In the genomic region with DNA sequence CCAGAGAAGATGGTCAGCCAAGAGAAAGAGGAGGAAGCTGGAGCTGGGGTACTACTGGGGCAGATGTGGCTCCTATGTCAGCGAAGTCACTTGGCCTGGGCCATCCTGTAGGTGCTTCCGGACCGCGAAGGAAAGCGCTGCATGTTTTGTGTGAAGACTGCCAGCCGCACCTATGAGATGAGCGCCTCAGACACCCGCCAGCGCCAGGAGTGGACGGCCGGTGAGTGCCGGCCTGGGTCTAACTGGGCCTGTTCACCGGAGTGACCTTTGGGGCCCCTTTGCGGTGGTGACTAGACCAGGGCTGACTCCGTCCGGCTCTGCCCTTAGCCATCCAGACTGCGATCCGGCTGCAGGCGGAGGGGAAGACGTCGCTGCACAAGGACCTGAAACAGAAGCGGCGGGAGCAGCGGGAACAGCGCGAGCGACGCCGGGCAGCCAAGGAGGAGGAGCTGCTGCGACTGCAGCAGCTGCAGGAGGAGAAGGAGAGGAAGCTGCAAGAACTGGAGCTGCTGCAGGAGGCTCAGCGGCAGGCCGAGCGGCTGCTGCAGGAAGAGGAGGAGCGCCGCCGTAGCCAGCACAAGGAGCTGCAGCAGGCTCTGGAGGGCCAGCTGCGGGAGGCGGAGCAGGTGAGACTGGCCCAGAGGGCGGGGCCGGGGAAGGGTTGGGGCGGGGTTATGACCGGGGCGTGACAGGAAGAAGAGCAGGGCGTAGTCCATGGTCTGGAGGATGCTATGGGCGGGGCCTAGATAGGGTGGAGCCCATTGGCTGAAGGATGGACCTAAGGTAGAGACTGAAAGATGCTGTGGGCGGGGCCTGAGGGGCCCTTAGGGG, we compare ENCODE assay signal across 1 mouse cellular context.
TF ChIP-seq lines count a peak whose summit lies in the region.

No protein-coding gene starts in this region.

TF ChIP-seq in MEL, 35 proteins besides CTCF, POLR2A, EP300 and RAD21:
- no peak for TF ChIP-seq JUND (IDR thresholded peaks at IDR 0.05; ENCODE audit: low read depth, low read length)
- TF ChIP-seq NELFE (IDR thresholded peaks at IDR 0.05; ENCODE audit: low read depth, low read length), result no peak
- no peak for TF ChIP-seq CHD2 (IDR thresholded peaks at IDR 0.05; ENCODE audit: low read length)
- no peak for TF ChIP-seq GATA1 (IDR thresholded peaks at IDR 0.05; ENCODE audit: low read depth, low read length)
TF ChIP-seq in MEL: peak in this region for 0.
